Mouse (Mus musculus): Measurements from ENCODE around the gene Rgs6. TPM values are rescaled to one million over a fixed set of nuclear protein-coding genes. Genes with fewer than 3 reads are reported as not detected.

The Rgs6 gene
- polyA plus RNA-seq, 1 experiment from 2014 or later = 1.4 TPM

GRCm38 (mm10) chr12:83073879-83074368, 485.8 kb downstream of the Rgs6 start:
- 67% methylated on average over 6 of the region's 6 CpGs for WGBS

GRCm38 (mm10) chr12:83076179-83076578, 488.1 kb downstream of the Rgs6 start:
- no peaks in the 10 kb centered on the region for H3K27me3 ChIP-seq (ENCODE audit: control insufficient read depth, insufficient read depth, low read length)
- peaks cover 9% of the 10 kb centered on the region; the same call in 1 of the 2 replicates for H3K4me1 ChIP-seq (ENCODE audit: control insufficient read depth, insufficient read depth, low read length)
- H3K27ac ChIP-seq (ENCODE audit: low read length) = no peak overlapping the region
- H3K9ac ChIP-seq (replicated peaks; ENCODE audit: low read depth, low read length) = no peak overlapping the region
- no peak for ATAC-seq (ENCODE audit: insufficient number of reproducible peaks, insufficient read depth, low FRiP score, low read depth)
- H3K4me3 ChIP-seq (ENCODE audit: low read depth, low read length) = no peak overlapping the region
- H3K36me3 ChIP-seq (ENCODE audit: control insufficient read depth, insufficient read depth, low read length) = no peaks in the 10 kb centered on the region
- H3K4me2 ChIP-seq (replicated peaks; ENCODE audit: low read depth, low read length) = no peak overlapping the region
- 88% methylated on average over 3 of the region's 3 CpGs for WGBS
- H3K9me3 ChIP-seq (ENCODE audit: control insufficient read depth, low read depth, low read length) = no peaks in the 10 kb centered on the region

More at GRCm38 (mm10) chr12:83073879-83074368, 485.8 kb downstream of the Rgs6 start:
- H3K4me3 ChIP-seq (ENCODE audit: low read depth, low read length) = no peak overlapping the region
- ATAC-seq (ENCODE audit: insufficient number of reproducible peaks, insufficient read depth, low FRiP score, low read depth) = no peak
- peaks cover 9% of the 10 kb centered on the region; the same call in 1 of the 2 replicates for H3K4me1 ChIP-seq (ENCODE audit: control insufficient read depth, insufficient read depth, low read length)
- no peaks in the 10 kb centered on the region for H3K27me3 ChIP-seq (ENCODE audit: control insufficient read depth, insufficient read depth, low read length)
- no peak overlapping the region for H3K9ac ChIP-seq (replicated peaks; ENCODE audit: low read depth, low read length)
- H3K36me3 ChIP-seq (ENCODE audit: control insufficient read depth, insufficient read depth, low read length) = no peaks in the 10 kb centered on the region
- H3K4me2 ChIP-seq (replicated peaks; ENCODE audit: low read depth, low read length) = no peak overlapping the region
- no peaks in the 10 kb centered on the region for H3K9me3 ChIP-seq (ENCODE audit: control insufficient read depth, low read depth, low read length)
- H3K27ac ChIP-seq (ENCODE audit: low read length) = no peak overlapping the region

- Histone ChIP-seq H3K4me3 (ENCODE audit: low read depth, low read length) (no peak overlapping the region), H3K4me1 (ENCODE audit: control insufficient read depth, insufficient read depth, low read length) (peaks cover 9% of the 10 kb centered on the region; the same call in 1 of the 2 replicates), H3K27me3 (ENCODE audit: control insufficient read depth, insufficient read depth, low read length) (no peaks in the 10 kb centered on the region), H3K9me3 (ENCODE audit: control insufficient read depth, low read depth, low read length) (no peaks in the 10 kb centered on the region), H3K4me2 (replicated peaks; ENCODE audit: low read depth, low read length) (no peak overlapping the region), H3K9ac (replicated peaks; ENCODE audit: low read depth, low read length) (no peak overlapping the region), H3K27ac (ENCODE audit: low read length) (no peak overlapping the region), H3K36me3 (ENCODE audit: control insufficient read depth, insufficient read depth, low read length) (no peaks in the 10 kb centered on the region)
- no peak for ATAC-seq (ENCODE audit: insufficient number of reproducible peaks, insufficient read depth, low FRiP score, low read depth)
- 79% methylated on average over 2 of the region's 2 CpGs for WGBS
These were observed 489.4 kb downstream of the Rgs6 start for GRCm38 (mm10) chr12:83077486-83077885.

GRCm38 (mm10) chr12:83083427-83083826, 495.3 kb downstream of the Rgs6 start:
- no peak overlapping the region for H3K27ac ChIP-seq (ENCODE audit: low read length)
- H3K9ac ChIP-seq (replicated peaks; ENCODE audit: low read depth, low read length) = no peak overlapping the region
- H3K4me3 ChIP-seq (ENCODE audit: low read depth, low read length) = no peak overlapping the region
- no peaks in the 10 kb centered on the region for H3K9me3 ChIP-seq (ENCODE audit: control insufficient read depth, low read depth, low read length)
- H3K27me3 ChIP-seq (ENCODE audit: control insufficient read depth, insufficient read depth, low read length) = no peaks in the 10 kb centered on the region
- no peak for ATAC-seq (ENCODE audit: insufficient number of reproducible peaks, insufficient read depth, low FRiP score, low read depth)
- no peaks in the 10 kb centered on the region for H3K36me3 ChIP-seq (ENCODE audit: control insufficient read depth, insufficient read depth, low read length)
- 82% methylated on average over 3 of the region's 4 CpGs for WGBS
- H3K4me2 ChIP-seq (replicated peaks; ENCODE audit: low read depth, low read length) = no peak overlapping the region
- H3K4me1 ChIP-seq (ENCODE audit: control insufficient read depth, insufficient read depth, low read length) = no peaks in the 10 kb centered on the region

- Histone ChIP-seq H3K4me1 (ENCODE audit: control insufficient read depth, insufficient read depth, low read length) (no peaks in the 10 kb centered on the region), H3K36me3 (ENCODE audit: control insufficient read depth, insufficient read depth, low read length) (no peaks in the 10 kb centered on the region), H3K4me3 (ENCODE audit: low read depth, low read length) (no peak overlapping the region), H3K27me3 (ENCODE audit: control insufficient read depth, insufficient read depth, low read length) (no peaks in the 10 kb centered on the region), H3K9me3 (ENCODE audit: control insufficient read depth, low read depth, low read length) (no peaks in the 10 kb centered on the region), H3K9ac (replicated peaks; ENCODE audit: low read depth, low read length) (no peak overlapping the region), H3K27ac (ENCODE audit: low read length) (no peak overlapping the region), H3K4me2 (replicated peaks; ENCODE audit: low read depth, low read length) (no peak overlapping the region)
- 95% methylated on average over 5 of the region's 5 CpGs for WGBS
- ATAC-seq (ENCODE audit: insufficient number of reproducible peaks, insufficient read depth, low FRiP score, low read depth) = no peak
These were observed 496.5 kb downstream of the Rgs6 start for GRCm38 (mm10) chr12:83084614-83085013.

GRCm38 (mm10) chr12:83087010-83087409, 498.9 kb downstream of the Rgs6 start:
- no peak overlapping the region for H3K9ac ChIP-seq (replicated peaks; ENCODE audit: low read depth, low read length)
- H3K4me2 ChIP-seq (replicated peaks; ENCODE audit: low read depth, low read length) = no peak overlapping the region
- 79% methylated on average over 4 of the region's 4 CpGs for WGBS
- H3K4me3 ChIP-seq (ENCODE audit: low read depth, low read length) = no peak overlapping the region
- H3K4me1 ChIP-seq (ENCODE audit: control insufficient read depth, insufficient read depth, low read length) = no peaks in the 10 kb centered on the region
- H3K36me3 ChIP-seq (ENCODE audit: control insufficient read depth, insufficient read depth, low read length) = no peaks in the 10 kb centered on the region
- no peak overlapping the region for H3K27ac ChIP-seq (ENCODE audit: low read length)
- no peaks in the 10 kb centered on the region for H3K9me3 ChIP-seq (ENCODE audit: control insufficient read depth, low read depth, low read length)
- no peaks in the 10 kb centered on the region for H3K27me3 ChIP-seq (ENCODE audit: control insufficient read depth, insufficient read depth, low read length)
- ATAC-seq (ENCODE audit: insufficient number of reproducible peaks, insufficient read depth, low FRiP score, low read depth) = no peak

GRCm38 (mm10) chr12:83087555-83087954, 499.5 kb downstream of the Rgs6 start:
- H3K36me3 ChIP-seq (ENCODE audit: control insufficient read depth, insufficient read depth, low read length) = no peaks in the 10 kb centered on the region
- no peaks in the 10 kb centered on the region for H3K9me3 ChIP-seq (ENCODE audit: control insufficient read depth, low read depth, low read length)
- no peak overlapping the region for H3K4me3 ChIP-seq (ENCODE audit: low read depth, low read length)
- H3K4me2 ChIP-seq (replicated peaks; ENCODE audit: low read depth, low read length) = no peak overlapping the region
- 42% methylated on average over 7 of the region's 7 CpGs for WGBS
- H3K27me3 ChIP-seq (ENCODE audit: control insufficient read depth, insufficient read depth, low read length) = no peaks in the 10 kb centered on the region
- no peaks in the 10 kb centered on the region for H3K4me1 ChIP-seq (ENCODE audit: control insufficient read depth, insufficient read depth, low read length)
- no peak overlapping the region for H3K9ac ChIP-seq (replicated peaks; ENCODE audit: low read depth, low read length)
- H3K27ac ChIP-seq (ENCODE audit: low read length) = no peak overlapping the region
- ATAC-seq (ENCODE audit: insufficient number of reproducible peaks, insufficient read depth, low FRiP score, low read depth) = no peak

GRCm38 (mm10) chr12:83092001-83092400, 503.9 kb downstream of the Rgs6 start:
- no peaks in the 10 kb centered on the region for H3K9me3 ChIP-seq (ENCODE audit: control insufficient read depth, low read depth, low read length)
- no peak overlapping the region for H3K4me2 ChIP-seq (replicated peaks; ENCODE audit: low read depth, low read length)
- no peaks in the 10 kb centered on the region for H3K27me3 ChIP-seq (ENCODE audit: control insufficient read depth, insufficient read depth, low read length)
- no peak overlapping the region for H3K4me3 ChIP-seq (ENCODE audit: low read depth, low read length)
- no peaks in the 10 kb centered on the region for H3K4me1 ChIP-seq (ENCODE audit: control insufficient read depth, insufficient read depth, low read length)
- 72% methylated on average over 7 of the region's 7 CpGs for WGBS
- H3K27ac ChIP-seq (ENCODE audit: low read length) = no peak overlapping the region
- no peaks in the 10 kb centered on the region for H3K36me3 ChIP-seq (ENCODE audit: control insufficient read depth, insufficient read depth, low read length)
- no peak overlapping the region for H3K9ac ChIP-seq (replicated peaks; ENCODE audit: low read depth, low read length)
- no peak for ATAC-seq (ENCODE audit: insufficient number of reproducible peaks, insufficient read depth, low FRiP score, low read depth)

GRCm38 (mm10) chr12:83097787-83098186, 509.7 kb downstream of the Rgs6 start:
- no peak overlapping the region for H3K27ac ChIP-seq (ENCODE audit: low read length)
- 71% methylated on average over 1 of the region's 1 CpGs for WGBS
- H3K9ac ChIP-seq (replicated peaks; ENCODE audit: low read depth, low read length) = no peak overlapping the region
- no peaks in the 10 kb centered on the region for H3K9me3 ChIP-seq (ENCODE audit: control insufficient read depth, low read depth, low read length)
- no peak overlapping the region for H3K4me3 ChIP-seq (ENCODE audit: low read depth, low read length)
- H3K27me3 ChIP-seq (ENCODE audit: control insufficient read depth, insufficient read depth, low read length) = no peaks in the 10 kb centered on the region
- H3K4me2 ChIP-seq (replicated peaks; ENCODE audit: low read depth, low read length) = no peak overlapping the region
- ATAC-seq (ENCODE audit: insufficient number of reproducible peaks, insufficient read depth, low FRiP score, low read depth) = no peak
- H3K36me3 ChIP-seq (ENCODE audit: control insufficient read depth, insufficient read depth, low read length) = no peaks in the 10 kb centered on the region
- no peaks in the 10 kb centered on the region for H3K4me1 ChIP-seq (ENCODE audit: control insufficient read depth, insufficient read depth, low read length)
